Mouse (Mus musculus) megakaryocyte, embryonic 14.5 days (primary cell): ENCODE measurements around the gene Gm20547. TPM values are rescaled to one million over a fixed set of nuclear protein-coding genes. Genes with fewer than 3 reads are reported as not detected.

ENCODE experiments used
- H3K27me3 ChIP-seq: replicated peaks from 2 replicates; pipeline ENCODE3; 2012; ENCODE audit warnings: inconsistent platforms
- H3K36me3 ChIP-seq: replicated peaks from 2 replicates; pipeline ENCODE3; 2012; ENCODE audit warnings: low read length, inconsistent platforms, mixed read lengths
- H3K4me1 ChIP-seq: 2 replicates; pipeline ENCODE4 v1.6.1; 2012; ENCODE audit warnings: inconsistent platforms
- H3K4me3 ChIP-seq: replicated peaks from 2 replicates; pipeline ENCODE3; 2012; ENCODE audit warnings: moderate library complexity, mild to moderate bottlenecking, inconsistent platforms
- H3K9me3 ChIP-seq: 2 replicates; pipeline ENCODE4 v1.6.1; 2012; ENCODE audit warnings: inconsistent platforms
- FLI1 ChIP-seq: IDR thresholded peaks from 2 replicates; pipeline ENCODE4 v1.6.1; 2012; ENCODE audit warnings: low read length, inconsistent platforms, mixed read lengths
- GATA1 ChIP-seq: IDR thresholded peaks from 3 replicates; pipeline ENCODE4 v1.6.1; 2012; ENCODE audit warnings: mixed read lengths, low read length, inconsistent platforms, borderline replicate concordance
- polyA plus RNA-seq: library from polyadenylated mRNA; stranded (reverse); fragments of >175 nt; gene quantifications from 2 replicates; pipeline ENCODE4 v1.2.3, GENCODE M21; 2012; ENCODE audit warnings: low replicate concordance; ENCODE audit not compliant: insufficient read depth

Gm20547 gene
- polyA plus RNA-seq, 1 experiment: not detected

DNA sequence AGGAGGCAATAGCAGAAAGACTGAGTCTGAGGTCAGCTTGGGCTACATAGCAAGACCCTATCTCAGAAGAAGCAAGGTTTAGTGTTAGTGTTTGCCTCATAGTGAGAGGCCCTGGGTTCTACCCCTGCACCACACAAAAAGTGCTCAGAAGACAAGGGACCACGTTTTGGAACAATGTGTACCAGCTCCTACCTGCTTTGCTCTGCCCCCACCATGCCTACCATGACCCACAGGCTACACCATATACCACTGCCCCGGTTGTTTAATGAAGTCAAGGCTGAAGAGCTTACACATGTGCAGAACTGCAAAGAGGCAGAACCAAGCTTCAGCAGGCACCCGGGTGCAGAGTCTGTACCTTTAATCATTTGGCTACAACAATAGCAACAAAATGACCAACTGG, 74.7 kb downstream of the Gm20547 start:
- Histone ChIP-seq H3K9me3 (peaks cover 27% of the 10 kb centered on the region), H3K27me3 (no peaks in the 10 kb centered on the region), H3K4me3 (no peak overlapping the region), H3K36me3 (no peaks in the 10 kb centered on the region), H3K4me1 (no peaks in the 10 kb centered on the region)
- TF ChIP-seq FLI1: no peak
- TF ChIP-seq GATA1: no peak

Other genes starting within 250 kb of the Gm20547 start
- 6.1 and 22.5 TPM in 2 replicates for gene Fkbpl, start 237.3 kb downstream of the Gm20547 start, polyA plus RNA-seq
- 192 and 427 TPM in 2 replicates for gene Atf6b, start 234.9 kb downstream of the Gm20547 start, polyA plus RNA-seq
- 0.03 TPM in 1 of 2 replicates, not detected in the other for gene Tnxb, start 211.5 kb downstream of the Gm20547 start, polyA plus RNA-seq
- gene C4b, start 138.2 kb downstream of the Gm20547 start, polyA plus RNA-seq: 0.06 TPM in 1 of 2 replicates, not detected in the other
- not detected in 2 replicates for gene Cyp21a1, start 77.5 kb downstream of the Gm20547 start, polyA plus RNA-seq
- gene Stk19, start 45.1 kb downstream of the Gm20547 start, polyA plus RNA-seq: 44.3 and 85.0 TPM in 2 replicates
- gene Dxo, start 45.0 kb downstream of the Gm20547 start, polyA plus RNA-seq: 61.9 and 137 TPM in 2 replicates
- gene Skiv2l, start 31.8 kb downstream of the Gm20547 start, polyA plus RNA-seq: 25.1 and 27.6 TPM in 2 replicates
- 67.5 and 220 TPM in 2 replicates for gene Nelfe, start 31.7 kb downstream of the Gm20547 start, polyA plus RNA-seq
- 0.54 TPM in 1 of 2 replicates, not detected in the other for gene Cfb, start 19.5 kb downstream of the Gm20547 start, polyA plus RNA-seq
- gene Zbtb12, start 2.6 kb downstream of the Gm20547 start, polyA plus RNA-seq: 6.7 and 15.4 TPM in 2 replicates
- gene C2, start 16.2 kb upstream of the Gm20547 start, polyA plus RNA-seq: 3.0 and 6.0 TPM in 2 replicates
- gene Ehmt2, start 16.4 kb upstream of the Gm20547 start, polyA plus RNA-seq: 356 and 543 TPM in 2 replicates
- gene Slc44a4, start 32.4 kb upstream of the Gm20547 start, polyA plus RNA-seq: not detected in 2 replicates
- gene Neu1, start 49.2 kb upstream of the Gm20547 start, polyA plus RNA-seq: 12.4 and 41.3 TPM in 2 replicates
- gene Hspa1b, start 77.2 kb upstream of the Gm20547 start, polyA plus RNA-seq: 4.5 and 7.2 TPM in 2 replicates
- not detected in 2 replicates for gene Gm20481, start 87.9 kb upstream of the Gm20547 start, polyA plus RNA-seq
- 1.5 and 2.0 TPM in 2 replicates for gene Hspa1a, start 90.1 kb upstream of the Gm20547 start, polyA plus RNA-seq
- not detected in 2 replicates for gene Hspa1l, start 90.7 kb upstream of the Gm20547 start, polyA plus RNA-seq
- gene Lsm2, start 99.8 kb upstream of the Gm20547 start, polyA plus RNA-seq: 64.3 and 95.0 TPM in 2 replicates
- 188 and 650 TPM in 2 replicates for gene Vars, start 118.9 kb upstream of the Gm20547 start, polyA plus RNA-seq
- 0.38 and 0.40 TPM in 2 replicates for gene Vwa7, start 134.5 kb upstream of the Gm20547 start, polyA plus RNA-seq
- 4.1 and 5.4 TPM in 2 replicates for gene Sapcd1, start 146.0 kb upstream of the Gm20547 start, polyA plus RNA-seq
- gene Msh5, start 164.7 kb upstream of the Gm20547 start, polyA plus RNA-seq: 10.5 and 10.9 TPM in 2 replicates
- gene Clic1, start 167.9 kb upstream of the Gm20547 start, polyA plus RNA-seq: 244 and 373 TPM in 2 replicates
- 30.5 and 36.5 TPM in 2 replicates for gene Ddah2, start 177.0 kb upstream of the Gm20547 start, polyA plus RNA-seq
- 14.8 and 15.5 TPM in 2 replicates for gene Ly6g6c, start 183.3 kb upstream of the Gm20547 start, polyA plus RNA-seq
- gene Mpig6b, start 184.1 kb upstream of the Gm20547 start, polyA plus RNA-seq: 53.5 and 66.3 TPM in 2 replicates
- not detected in 2 replicates for gene Ly6g6e, start 194.9 kb upstream of the Gm20547 start, polyA plus RNA-seq
- 79.9 and 106 TPM in 2 replicates for gene Ly6g6d, start 196.0 kb upstream of the Gm20547 start, polyA plus RNA-seq
- 517 and 745 TPM in 2 replicates for gene Ly6g6f, start 203.6 kb upstream of the Gm20547 start, polyA plus RNA-seq
- gene Abhd16a, start 207.2 kb upstream of the Gm20547 start, polyA plus RNA-seq: 211 and 290 TPM in 2 replicates
- gene Ly6g5c, start 226.2 kb upstream of the Gm20547 start, polyA plus RNA-seq: not detected in 2 replicates
- gene Ly6g5b, start 233.4 kb upstream of the Gm20547 start, polyA plus RNA-seq: 0.23 TPM in 1 of 2 replicates, not detected in the other
- gene Gpank1, start 239.4 kb upstream of the Gm20547 start, polyA plus RNA-seq: 46.5 and 57.4 TPM in 2 replicates
- 75.6 and 82.2 TPM in 2 replicates for gene Csnk2b, start 240.0 kb upstream of the Gm20547 start, polyA plus RNA-seq
- gene D17H6S53E, start 244.3 kb upstream of the Gm20547 start, polyA plus RNA-seq: 3.2 and 6.1 TPM in 2 replicates